9 mouse cellular contexts compared by ENCODE assay signal in the genomic region with DNA sequence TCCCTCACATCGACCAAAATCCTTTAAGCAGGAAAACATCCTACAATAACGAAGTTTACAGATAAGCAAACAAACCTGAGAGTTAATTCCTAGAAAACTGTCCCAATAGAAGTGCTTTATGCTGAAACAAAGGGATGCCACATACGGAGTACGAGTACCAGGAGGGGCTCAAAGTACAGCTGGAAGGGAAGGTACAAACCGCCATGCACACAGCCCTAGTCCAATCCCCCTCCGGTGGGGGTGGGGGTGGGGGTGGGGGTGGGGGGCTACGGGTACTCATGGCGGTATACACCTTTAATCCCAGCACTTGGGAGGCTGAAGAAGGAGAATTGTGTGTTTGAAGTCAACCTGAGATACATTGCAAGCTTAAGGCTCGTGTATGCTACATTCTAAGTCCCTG. TPM values are rescaled to one million over a fixed set of nuclear protein-coding genes. Genes with fewer than 3 reads are reported as not detected.
A peak's percentile ranks its signal among the peaks of the same experiment; 100 is the strongest.
DNase-seq lines count a peak whose midpoint lies in the region; ATAC-seq and TF ChIP-seq lines count a peak whose summit lies in the region.
"Had no signal": no experiment of that assay in that cellular context is flagged by ENCODE, and none has a peak within 500 bp of the region (broad histone marks: within the 10 kb centered on the region; RNA-seq: fewer than 3 reads in every experiment).

No protein-coding gene starts in this region.

- 0 out of 2 replicates have a peak overlapping the region, but pooled peaks have one; percentile 26 for H3K9ac ChIP-seq in ES-E14 (ENCODE audit: insufficient read depth, low read depth, low read length, poor library complexity, severe bottlenecking)
- H3K9ac ChIP-seq in hindbrain, embryonic 12.5 days: peak overlapping the region; percentile 49; the same call in 1 of the 2 replicates
- peak overlapping the region; percentile 61 for H3K9ac ChIP-seq in midbrain, embryonic 11.5 days (ENCODE audit: low read length)

- no peaks in the 10 kb centered on the region for H3K36me3 ChIP-seq in ES-E14 (ENCODE audit: control insufficient read depth, insufficient read depth, low read length, poor library complexity, severe bottlenecking)
- no peaks in the 10 kb centered on the region for H3K36me3 ChIP-seq in hindbrain, embryonic 12.5 days
- no peaks in the 10 kb centered on the region for H3K36me3 ChIP-seq in midbrain, embryonic 11.5 days (ENCODE audit: control insufficient read depth, insufficient read depth, low read length)

- WGBS in hindbrain, embryonic 12.5 days: 9% methylated on average over 9 of the region's 9 CpGs
- WGBS in midbrain, embryonic 11.5 days: 3% methylated on average over 9 of the region's 9 CpGs

- H3K9me3 ChIP-seq in ES-E14 (ENCODE audit: control insufficient read depth, insufficient read depth, low read depth, low read length): no peaks in the 10 kb centered on the region
- 0 out of 2 replicates have a peak, but pooled peaks cover 4% of the 10 kb centered on the region for H3K9me3 ChIP-seq in hindbrain, embryonic 12.5 days (replicated peaks)
- H3K9me3 ChIP-seq in midbrain, embryonic 11.5 days (ENCODE audit: control insufficient read depth, low read length): no peaks in the 10 kb centered on the region

- H3K4me3 ChIP-seq in ES-E14 (ENCODE audit: insufficient read depth in 1 of 2, low read depth in 1 of 2, low read length in 2 of 2, poor library complexity in 1 of 2, severe bottlenecking in 1 of 2): peak overlapping the region; percentile 3 to 43
- H3K4me3 ChIP-seq in hindbrain, embryonic 12.5 days: peak overlapping the region; percentile 18
- H3K4me3 ChIP-seq in midbrain, embryonic 11.5 days (ENCODE audit: low read depth, low read length): peak overlapping the region; percentile 21

- H3K27ac ChIP-seq in ES-E14 (ENCODE audit: insufficient read depth, low read depth, low read length, poor library complexity, severe bottlenecking): peak overlapping the region; percentile 72; the same call in 1 of the 2 replicates
- H3K27ac ChIP-seq in hindbrain, embryonic 12.5 days: peak overlapping the region; percentile 30; the same call in 1 of the 2 replicates
- H3K27ac ChIP-seq in midbrain, embryonic 11.5 days (ENCODE audit: low read depth, low read length): peak overlapping the region; percentile 69; the same call in 1 of the 2 replicates

- ATAC-seq in hindbrain, embryonic 12.5 days (ENCODE audit: low FRiP score): no peak; the same call in 1 of the 2 replicates
- peak; percentile 66; the same call in 1 of the 2 replicates for ATAC-seq in midbrain, embryonic 11.5 days (ENCODE audit: low FRiP score)

- no peaks in the 10 kb centered on the region for H3K27me3 ChIP-seq in hindbrain, embryonic 12.5 days
- H3K27me3 ChIP-seq in midbrain, embryonic 11.5 days (ENCODE audit: control insufficient read depth, insufficient read depth, low read length): no peaks in the 10 kb centered on the region

- peak overlapping the region; percentile 50 for H3K4me2 ChIP-seq in hindbrain, embryonic 12.5 days (replicated peaks)
- peak overlapping the region; percentile 50 for H3K4me2 ChIP-seq in midbrain, embryonic 11.5 days

- peak; percentile 72 for DNase-seq in heart, adult 11 months
- DNase-seq in heart, postnatal 4 days: no peak
- DNase-seq in ES-E14 (ENCODE audit: low read depth, low spot score): no peak
- no peak for DNase-seq in midbrain, embryonic 11.5 days (ENCODE audit: low spot score, missing footprints)
- no peak for DNase-seq in thymus, adult 18-20 months
- DNase-seq in cerebellum, postnatal 4 days (ENCODE audit: low spot score in 2 of 2): no peak
- no peak for DNase-seq in right cerebral cortex, adult 18-20 months
- DNase-seq: right cerebral cortex, postnatal 25 days had no signal

- peaks cover 0 to 11% of the 10 kb centered on the region in 2 experiments; a peak in 2 of 4 replicates for H3K4me1 ChIP-seq in ES-E14 (ENCODE audit: control insufficient read depth in 2 of 2, insufficient read depth in 2 of 2, low read length in 2 of 2, poor library complexity in 1 of 2)
- H3K4me1 ChIP-seq in hindbrain, embryonic 12.5 days: peaks cover 13% of the 10 kb centered on the region
- peaks cover 10% of the 10 kb centered on the region for H3K4me1 ChIP-seq in midbrain, embryonic 11.5 days (ENCODE audit: control insufficient read depth, insufficient read depth, low read length)

- in situ Hi-C loops in ES-E14 (cut with MboI; ENCODE audit: low sequenced_read_pairs in 2 of 2, unreplicated experiment in 2 of 2): no loop called here

TF ChIP-seq in ES-E14, 5 proteins besides CTCF, POLR2A, EP300 and RAD21:
- TF ChIP-seq ZNF384 (IDR thresholded peaks at IDR 0.05; ENCODE audit: low read depth, low read length) (no peak), MAFK (IDR thresholded peaks at IDR 0.05; ENCODE audit: insufficient read depth, low read depth, low read length) (no peak), CHD2 (IDR thresholded peaks at IDR 0.05; ENCODE audit: low read depth, low read length) (no peak), ZC3H11A (IDR thresholded peaks at IDR 0.05; ENCODE audit: borderline replicate concordance, low read depth, low read length) (no peak), HCFC1 (IDR thresholded peaks at IDR 0.05; ENCODE audit: borderline replicate concordance, insufficient read depth, low read length) (no peak)

RNA-seq across cellular contexts. Expression of gene Tcf12, which starts 58.6 kb away (rescaled TPM):
- total RNA-seq in heart, postnatal 4 days (2021): 10 to 100 TPM; 77.3 to 81.9 TPM
- 17.3 and 18.2 TPM in 2 replicates for total RNA-seq in ES-E14 (2012; rRNA removed)
- 192 and 206 TPM in 2 replicates for polyA plus RNA-seq in hindbrain, embryonic 12.5 days (2016; fragmentation: Nextera tagmentation; extraction: Ambion mirVana)
- 211 and 233 TPM in 2 replicates for polyA plus RNA-seq in midbrain, embryonic 11.5 days (2014; fragmentation: Nextera tagmentation; extraction: Ambion mirVana)
